Mouse (Mus musculus): ENCODE measurements around the gene Inpp5d. TPM values are rescaled to one million over a fixed set of nuclear protein-coding genes. Genes with fewer than 3 reads are reported as not detected.

The Inpp5d gene
- polyA plus RNA-seq, 2 experiments: 9.3 to 11.1 TPM

GRCm38 (mm10) chr1:87733212-87733611, 113.1 kb downstream of the Inpp5d start:
- no peaks in the 10 kb centered on the region for H3K9me3 ChIP-seq (ENCODE audit: control insufficient read depth, low read length)
- H3K4me1 ChIP-seq (replicated peaks; ENCODE audit: control insufficient read depth in 2 of 2, insufficient read depth in 2 of 2, low read length in 1 of 2): no peaks in the 10 kb centered on the region
- H3K27me3 ChIP-seq (ENCODE audit: control insufficient read depth, insufficient read depth, low read length): no peaks in the 10 kb centered on the region
- no peak overlapping the region for H3K27ac ChIP-seq
- no peak overlapping the region for H3K9ac ChIP-seq (replicated peaks)
- H3K4me3 ChIP-seq (ENCODE audit: insufficient read depth in 1 of 2, low read depth in 2 of 2, low read length in 2 of 2): no peak overlapping the region
- WGBS (ENCODE audit: insufficient replicate concordance): 66% methylated on average over 5 of the region's 5 CpGs
- H3K36me3 ChIP-seq (replicated peaks; ENCODE audit: control insufficient read depth, insufficient read depth, low read depth): no peaks in the 10 kb centered on the region
- DNase-seq (ENCODE audit: low read depth in 3 of 3, low spot score in 3 of 3): no peak
- TF ChIP-seq EP300 (IDR thresholded peaks at IDR 0.05; ENCODE audit: low read depth): no peak
- TF ChIP-seq CTCF (IDR thresholded peaks at IDR 0.05; ENCODE audit: low read depth): no peak
- ATAC-seq (ENCODE audit: insufficient read depth): no peak
- no peak overlapping the region for H3K4me2 ChIP-seq (ENCODE audit: low read depth)

GRCm38 (mm10) chr1:87734153-87734552, 114.0 kb downstream of the Inpp5d start:
- H3K4me3 ChIP-seq (ENCODE audit: insufficient read depth in 1 of 2, low read depth in 2 of 2, low read length in 2 of 2): no peak overlapping the region
- DNase-seq (ENCODE audit: low read depth in 3 of 3, low spot score in 3 of 3): no peak

GRCm38 (mm10) chr1:87740584-87741290, 120.6 kb downstream of the Inpp5d start:
- 52% methylated on average over 6 of the region's 6 CpGs for WGBS (ENCODE audit: insufficient replicate concordance)
- ATAC-seq (ENCODE audit: insufficient read depth) (no peak), DNase-seq (ENCODE audit: low read depth in 3 of 3, low spot score in 3 of 3) (no peak)
- no peak overlapping the region for H3K9ac ChIP-seq (replicated peaks)
- H3K36me3 ChIP-seq (replicated peaks; ENCODE audit: control insufficient read depth, insufficient read depth, low read depth): no peaks in the 10 kb centered on the region
- no peaks in the 10 kb centered on the region for H3K9me3 ChIP-seq (ENCODE audit: control insufficient read depth, low read length)
- H3K4me3 ChIP-seq (ENCODE audit: insufficient read depth in 1 of 2, low read depth in 2 of 2, low read length in 2 of 2): no peak overlapping the region
- no peaks in the 10 kb centered on the region for H3K27me3 ChIP-seq (ENCODE audit: control insufficient read depth, insufficient read depth, low read length)
- no peaks in the 10 kb centered on the region for H3K4me1 ChIP-seq (replicated peaks; ENCODE audit: control insufficient read depth in 2 of 2, insufficient read depth in 2 of 2, low read length in 1 of 2)
- H3K27ac ChIP-seq: no peak overlapping the region
- TF ChIP-seq CTCF (IDR thresholded peaks at IDR 0.05; ENCODE audit: low read depth) (no peak), EP300 (IDR thresholded peaks at IDR 0.05; ENCODE audit: low read depth) (no peak)
- no peak overlapping the region for H3K4me2 ChIP-seq (ENCODE audit: low read depth)

More at GRCm38 (mm10) chr1:87734153-87734552, 114.0 kb downstream of the Inpp5d start:
- Histone ChIP-seq H3K4me1 (replicated peaks; ENCODE audit: control insufficient read depth in 2 of 2, insufficient read depth in 2 of 2, low read length in 1 of 2) (no peaks in the 10 kb centered on the region), H3K9ac (replicated peaks) (no peak overlapping the region), H3K36me3 (replicated peaks; ENCODE audit: control insufficient read depth, insufficient read depth, low read depth) (no peaks in the 10 kb centered on the region), H3K4me2 (ENCODE audit: low read depth) (no peak overlapping the region), H3K9me3 (ENCODE audit: control insufficient read depth, low read length) (no peaks in the 10 kb centered on the region), H3K27me3 (ENCODE audit: control insufficient read depth, insufficient read depth, low read length) (no peaks in the 10 kb centered on the region), H3K27ac (no peak overlapping the region)
- TF ChIP-seq CTCF (IDR thresholded peaks at IDR 0.05; ENCODE audit: low read depth): no peak
- no peak for ATAC-seq (ENCODE audit: insufficient read depth)
- 47% methylated on average over 3 of the region's 3 CpGs for WGBS (ENCODE audit: insufficient replicate concordance)

- no peaks in the 10 kb centered on the region for H3K9me3 ChIP-seq (ENCODE audit: control insufficient read depth, low read length)
- TF ChIP-seq EP300 (IDR thresholded peaks at IDR 0.05; ENCODE audit: low read depth) (no peak), CTCF (IDR thresholded peaks at IDR 0.05; ENCODE audit: low read depth) (no peak)
- H3K4me2 ChIP-seq (ENCODE audit: low read depth): no peak overlapping the region
- H3K4me1 ChIP-seq (replicated peaks; ENCODE audit: control insufficient read depth in 2 of 2, insufficient read depth in 2 of 2, low read length in 1 of 2): no peaks in the 10 kb centered on the region
- DNase-seq (ENCODE audit: low read depth in 3 of 3, low spot score in 3 of 3) (no peak), ATAC-seq (ENCODE audit: insufficient read depth) (no peak)
- H3K27me3 ChIP-seq (ENCODE audit: control insufficient read depth, insufficient read depth, low read length): no peaks in the 10 kb centered on the region
- H3K4me3 ChIP-seq (ENCODE audit: insufficient read depth in 1 of 2, low read depth in 2 of 2, low read length in 2 of 2): no peak overlapping the region
- no peak overlapping the region for H3K27ac ChIP-seq
- H3K36me3 ChIP-seq (replicated peaks; ENCODE audit: control insufficient read depth, insufficient read depth, low read depth): no peaks in the 10 kb centered on the region
- H3K9ac ChIP-seq (replicated peaks): no peak overlapping the region
Measured at GRCm38 (mm10) chr1:87749360-87749973, 129.4 kb downstream of the Inpp5d start.

GRCm38 (mm10) chr1:87755641-87756470, 135.7 kb downstream of the Inpp5d start, which contains the start of gene Atg16l1:
TSS of gene Atg16l1 (plus strand) at chr1:87755870.
- ATAC-seq (ENCODE audit: insufficient read depth) (peak; percentile 98), DNase-seq (ENCODE audit: low read depth in 3 of 3, low spot score in 3 of 3) (peak; percentile 92 to 95 (median 93))
- TF ChIP-seq CTCF (IDR thresholded peaks at IDR 0.05; ENCODE audit: low read depth) (peak; percentile 84), EP300 (IDR thresholded peaks at IDR 0.05; ENCODE audit: low read depth) (peak; percentile 47; the same call in 1 of the 2 replicates)
- under 1% methylated on average over 79 of the region's 79 CpGs for WGBS (ENCODE audit: insufficient replicate concordance)
- H3K9me3 ChIP-seq (ENCODE audit: control insufficient read depth, low read length): no peaks in the 10 kb centered on the region
- H3K4me3 ChIP-seq (ENCODE audit: insufficient read depth in 1 of 2, low read depth in 2 of 2, low read length in 2 of 2): peak within 1 kb of the TSS; percentile 87 to 89
- peaks cover 9% of the 10 kb centered on the region for H3K36me3 ChIP-seq (replicated peaks; ENCODE audit: control insufficient read depth, insufficient read depth, low read depth)
- H3K4me1 ChIP-seq (replicated peaks; ENCODE audit: control insufficient read depth in 2 of 2, insufficient read depth in 2 of 2, low read length in 1 of 2): peaks cover 17 to 18% of the 10 kb centered on the region in 2 experiments
- peak within 1 kb of the TSS; percentile 99 for H3K4me2 ChIP-seq (ENCODE audit: low read depth)
- peak within 1 kb of the TSS; percentile 92 for H3K9ac ChIP-seq (replicated peaks)
- H3K27me3 ChIP-seq (ENCODE audit: control insufficient read depth, insufficient read depth, low read length): no peaks in the 10 kb centered on the region
- peak within 1 kb of the TSS; percentile 84 for H3K27ac ChIP-seq
